Mouse (Mus musculus) spleen, adult 2 months (tissue): ENCODE measurements around the gene Serpina3m.
"Not testable (repeated sequence)": the region's sequence is repeated elsewhere in the genome, so short reads cannot be mapped to it uniquely, and the experiment has no call there.

ENCODE experiments used
- CTCF ChIP-seq: fragments of 200-500 bp; IDR thresholded peaks from 2 replicates; pipeline ENCODE4 v1.5.1; 2011; ENCODE audit warnings: mild to moderate bottlenecking, inconsistent platforms; ENCODE audit not compliant: insufficient read depth, insufficient read length, insufficient replicate concordance; ENCODE audit errors: extremely low read depth
- POLR2A ChIP-seq: fragments of 200-500 bp; IDR thresholded peaks from 2 replicates; pipeline ENCODE4 v1.6.1; 2011; ENCODE audit warnings: low read depth, low read length, inconsistent platforms

DNA sequence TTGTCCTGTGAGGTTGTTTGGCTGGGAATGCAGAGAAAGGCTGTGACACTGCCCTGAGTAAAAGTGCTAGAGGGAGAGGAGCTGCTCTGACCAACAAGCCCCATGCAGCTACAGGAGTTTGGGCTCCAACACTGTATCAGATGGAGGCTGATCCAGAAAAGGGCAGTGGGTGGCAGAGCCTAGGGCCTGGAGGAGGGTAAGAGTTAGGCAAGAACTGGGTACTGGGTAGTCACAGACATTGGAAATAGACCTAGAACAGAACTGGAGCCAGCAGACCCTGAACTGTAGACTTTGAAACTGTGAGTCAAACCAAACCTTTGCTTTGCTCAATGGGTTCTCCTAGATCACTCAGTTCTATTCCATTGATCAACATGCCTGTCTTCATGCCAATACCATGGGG is 1.4 kb upstream of the Serpina3m start:
- TF ChIP-seq CTCF, POLR2A: not testable (repeated sequence)
